8 mouse cellular contexts compared by ENCODE assay signal in the genomic region with DNA sequence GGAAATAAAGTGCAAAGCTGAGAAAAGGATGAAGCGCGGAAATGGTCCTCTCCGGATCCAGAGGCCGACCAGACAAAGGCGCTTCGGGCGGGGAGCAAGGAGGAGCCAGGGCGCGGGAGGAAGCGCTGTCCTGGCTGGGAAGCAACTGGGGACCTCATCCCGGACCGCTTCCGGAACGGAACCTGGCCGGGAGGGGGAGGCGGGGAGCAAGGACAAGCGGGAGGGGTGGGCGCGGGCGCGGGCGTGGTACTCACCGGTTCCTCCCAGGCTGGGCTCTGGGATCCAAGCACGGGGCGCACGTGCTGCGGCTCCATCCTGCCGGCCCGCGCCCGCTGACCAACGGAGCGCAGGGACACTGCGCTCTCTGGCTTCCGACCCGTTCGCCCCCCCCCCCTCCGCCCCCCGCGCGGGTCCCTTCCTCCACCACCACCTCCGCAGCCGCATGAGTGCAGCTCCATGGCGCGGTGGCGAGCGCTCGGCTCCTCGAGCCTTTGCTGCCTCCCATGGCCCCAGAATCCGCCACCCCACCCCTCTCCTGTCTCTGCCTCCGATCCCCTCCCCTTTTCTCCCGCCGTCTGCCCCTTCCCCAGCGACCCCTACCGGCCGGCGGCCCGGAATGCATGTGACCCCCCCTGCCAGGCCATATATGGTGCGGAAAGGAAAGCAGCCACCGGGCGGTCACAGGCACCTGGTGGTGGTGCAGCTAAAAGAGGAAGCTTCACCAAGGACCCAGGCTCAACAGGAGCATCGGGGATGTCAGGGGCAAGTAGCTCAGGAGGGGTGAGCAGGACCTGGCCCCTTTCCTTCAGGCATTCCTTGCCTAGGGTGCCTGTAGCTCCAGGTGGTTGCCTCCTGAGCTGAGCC. TPM values are rescaled to one million over a fixed set of nuclear protein-coding genes. Genes with fewer than 3 reads are reported as not detected.
DNase-seq lines count a peak whose midpoint lies in the region; ATAC-seq and TF ChIP-seq lines count a peak whose summit lies in the region.
"Not testable (repeated sequence)": the region's sequence is repeated elsewhere in the genome, so short reads cannot be mapped to it uniquely, and the experiment has no call there.

A gene (minus strand): TSS at position 332 of the 864 bp plus-strand sequence.

- H3K4me1 ChIP-seq in liver, embryonic 13.5 days (replicated peaks); stomach, postnatal 0 days (replicated peaks; ENCODE audit: control insufficient read depth, insufficient read depth): not testable (repeated sequence)

- not testable (repeated sequence) for H3K9ac ChIP-seq in liver, embryonic 13.5 days; stomach, postnatal 0 days (ENCODE audit: low read length)

- TF ChIP-seq CTCF in stomach, postnatal 0 days (IDR thresholded peaks at IDR 0.05; ENCODE audit: low read depth): 0 out of 2 replicates have a peak, but pooled peaks have one; percentile 28

- H3K27ac ChIP-seq in liver, embryonic 13.5 days; stomach, postnatal 0 days (replicated peaks): not testable (repeated sequence)

- not testable (repeated sequence) for H3K36me3 ChIP-seq in liver, embryonic 13.5 days; myocyte (ENCODE audit: control insufficient read depth, insufficient read depth); stomach, postnatal 0 days (ENCODE audit: control insufficient read depth, insufficient read depth, low read length)

- intact Hi-C loops in heart, postnatal 36 days (cut with DNase I): not testable (repeated sequence)

- ATAC-seq in liver, embryonic 13.5 days (ENCODE audit: low read depth); stomach, postnatal 0 days (ENCODE audit: low FRiP score, low TSS enrichment): not testable (repeated sequence)

- not testable (repeated sequence) for TF ChIP-seq POLR2A in myocyte (IDR thresholded peaks at IDR 0.05; ENCODE audit: insufficient read length, low read depth)

- not testable (repeated sequence) for H3ac ChIP-seq in myocyte (ENCODE audit: control insufficient read depth, insufficient read length)

- under 1% methylated on average over 20 of the region's 62 CpGs for WGBS in liver, embryonic 13.5 days (ENCODE audit: insufficient replicate concordance)
- WGBS in stomach, postnatal 0 days: under 1% methylated on average over 21 of the region's 62 CpGs

- H3K9me3 ChIP-seq in liver, embryonic 13.5 days (replicated peaks); stomach, postnatal 0 days (ENCODE audit: control insufficient read depth, low read length): not testable (repeated sequence)

- DNase-seq in CD4-positive helper T cell, adult 2 months (ENCODE audit: low read depth, low spot score): peak; percentile 18
- DNase-seq in cerebellum, postnatal 14 days: peak; percentile 22 to 38
- peak; percentile 16 for DNase-seq in forelimb bud, embryonic 11.5 days (ENCODE audit: low read depth, low spot score)
- DNase-seq in heart, postnatal 36 days: peak; percentile 39 to 48
- DNase-seq in kidney, postnatal 10 days: peak; percentile 65
- DNase-seq in liver, embryonic 13.5 days: not testable (repeated sequence)
- peak; percentile 19 for DNase-seq in stomach, postnatal 0 days (ENCODE audit: low spot score)

- H3K4me2 ChIP-seq in liver, embryonic 13.5 days: peak within 1 kb of the TSS; percentile 52
- peak within 1 kb of the TSS; percentile 45 for H3K4me2 ChIP-seq in myocyte (ENCODE audit: low read depth)
- peak within 1 kb of the TSS; percentile 46 for H3K4me2 ChIP-seq in stomach, postnatal 0 days (replicated peaks; ENCODE audit: low read depth)

- H3K79me2 ChIP-seq in myocyte (ENCODE audit: control insufficient read depth, insufficient read depth): not testable (repeated sequence)

- TF ChIP-seq EP300 in stomach, postnatal 0 days (optimal IDR thresholded peaks at IDR 0.05): not testable (repeated sequence)

- not testable (repeated sequence) for H3K27me3 ChIP-seq in liver, embryonic 13.5 days; myocyte (ENCODE audit: control insufficient read depth, insufficient read depth, insufficient read length); stomach, postnatal 0 days (ENCODE audit: control insufficient read depth, insufficient read depth, low read length)

- peak within 1 kb of the TSS; percentile 41 for H3K4me3 ChIP-seq in liver, embryonic 13.5 days (replicated peaks)
- peak within 1 kb of the TSS; percentile 14 for H3K4me3 ChIP-seq in myocyte
- H3K4me3 ChIP-seq in stomach, postnatal 0 days (ENCODE audit: low read depth, low read length): peak within 1 kb of the TSS; percentile 39

RNA-seq across cellular contexts. Expression of the gene that starts here (rescaled TPM):
- under 1 TPM; 0.33 to 0.43 TPM for total RNA-seq in heart, postnatal 36 days (2021)
- polyA plus RNA-seq in liver, embryonic 13.5 days (2015; fragmentation: Nextera tagmentation; extraction: Ambion mirVana): 0.17 and 0.25 TPM in 2 replicates
- polyA plus RNA-seq in myocyte (2012; fragmentation: generic; extraction: Trizol): 0.47 TPM
- 0.63 and 0.94 TPM in 2 replicates for polyA plus RNA-seq in stomach, postnatal 0 days (2015; fragmentation: Nextera tagmentation; extraction: Ambion mirVana)

Comparison
In these comparisons a context has a peak if more than half of its experiments do, and no peak if none do; other contexts are left out.
1. Peak in DNase-seq in heart, postnatal 36 days; RNA of the gene not detected or under 1 TPM.
2. Peak in DNase-seq, H3K4me3 ChIP-seq and H3K4me2 ChIP-seq in stomach, postnatal 0 days; RNA of the gene not detected or under 1 TPM.